Mouse (Mus musculus) midbrain, embryonic 11.5 days (tissue): ENCODE data around the gene Cckar. TPM values are rescaled to one million over a fixed set of nuclear protein-coding genes. Genes with fewer than 3 reads are reported as not detected.

Experiments
- ATAC-seq: fragments of 200-750 bp; cut with Nextera tagmentation; 2 replicates; pipeline ENCODE4 v1.8.0; 2017; ENCODE audit warnings: moderate TSS enrichment, moderate library complexity; ENCODE audit not compliant: low FRiP score
- DNase-seq: peaks from one replicate; pipeline ENCODE4 v3.0.0; 2015; ENCODE audit warnings: low spot score; ENCODE audit errors: missing footprints
- H3K27ac ChIP-seq: fragments of 300-500 bp; sonication (generic); 2 replicates; pipeline ENCODE4 v1.5.1; 2014; ENCODE audit warnings: low read depth, low read length
- H3K27me3 ChIP-seq: fragments of 300-500 bp; sonication (generic); 2 replicates; pipeline ENCODE4 v1.6.1; 2014; ENCODE audit warnings: mild to moderate bottlenecking, low read length, moderate library complexity, mixed read lengths; ENCODE audit not compliant: control insufficient read depth, insufficient read depth
- H3K36me3 ChIP-seq: fragments of 300-500 bp; sonication (generic); 2 replicates; pipeline ENCODE4 v1.6.1; 2014; ENCODE audit warnings: mild to moderate bottlenecking, low read length, moderate library complexity, mixed read lengths; ENCODE audit not compliant: control insufficient read depth, insufficient read depth
- H3K4me1 ChIP-seq: fragments of 300-500 bp; sonication (generic); 2 replicates; pipeline ENCODE4 v1.6.1; 2014; ENCODE audit warnings: low read length; ENCODE audit not compliant: control insufficient read depth, insufficient read depth
- H3K4me2 ChIP-seq: fragments of 300-500 bp; sonication (generic); 2 replicates; pipeline ENCODE4 v1.6.1; 2014; ENCODE audit warnings: mild to moderate bottlenecking, moderate library complexity
- H3K4me3 ChIP-seq: fragments of 300-500 bp; sonication (generic); 2 replicates; pipeline ENCODE4 v1.5.1; 2014; ENCODE audit warnings: low read depth, low read length
- H3K9ac ChIP-seq: fragments of 300-500 bp; sonication (generic); 2 replicates; pipeline ENCODE4 v1.6.1; 2014; ENCODE audit warnings: low read length
- H3K9me3 ChIP-seq: fragments of 300-500 bp; sonication (generic); 2 replicates; pipeline ENCODE4 v1.6.1; 2016; ENCODE audit warnings: low read length; ENCODE audit not compliant: control insufficient read depth
- WGBS: fragments of 180-500 bp; shearing (Covaris S2); extraction: QIAGEN DNeasy Blood & Tissue Kit; methylation state at CpG from one replicate; pipeline ENCODE4 v1.1.7; 2014; 5-methylcytosine and 5-hydroxymethylcytosine counted together
- polyA plus RNA-seq: library from polyadenylated mRNA; unstranded; fragments of >200 nt; fragmentation: Nextera tagmentation; extraction: Ambion mirVana; gene quantifications from 2 replicates; pipeline ENCODE4 v1.2.1, GENCODE M21; 2014

The Cckar gene
- polyA plus RNA-seq, 1 experiment from 2014 or later = 0.64 TPM

GRCm38 (mm10) chr5:53662413-53662812 lies 45.1 kb downstream of the Cckar start:
- Histone ChIP-seq H3K9ac (no peak overlapping the region), H3K27ac (no peak overlapping the region), H3K27me3 (no peaks in the 10 kb centered on the region), H3K4me1 (no peaks in the 10 kb centered on the region), H3K9me3 (no peaks in the 10 kb centered on the region), H3K36me3 (no peaks in the 10 kb centered on the region), H3K4me2 (no peak overlapping the region), H3K4me3 (no peak overlapping the region)
- DNase-seq (no peak), ATAC-seq (no peak)
- WGBS = 74% methylated on average over 1 of the region's 1 CpGs

- 84% methylated on average over 2 of the region's 2 CpGs for WGBS
- DNase-seq (no peak), ATAC-seq (no peak)
- Histone ChIP-seq H3K9ac (no peak overlapping the region), H3K27ac (no peak overlapping the region), H3K4me1 (no peaks in the 10 kb centered on the region), H3K4me3 (no peak overlapping the region), H3K27me3 (no peaks in the 10 kb centered on the region), H3K4me2 (no peak overlapping the region), H3K36me3 (no peaks in the 10 kb centered on the region), H3K9me3 (no peaks in the 10 kb centered on the region)
Observed at GRCm38 (mm10) chr5:53661508-53661907, 46.0 kb downstream of the Cckar start.

- Histone ChIP-seq H3K4me2 (no peak overlapping the region), H3K4me1 (no peaks in the 10 kb centered on the region), H3K9me3 (no peaks in the 10 kb centered on the region), H3K4me3 (no peak overlapping the region), H3K27ac (no peak overlapping the region), H3K36me3 (peaks cover 3% of the 10 kb centered on the region; the same call in 1 of the 2 replicates), H3K9ac (no peak overlapping the region), H3K27me3 (no peaks in the 10 kb centered on the region)
- DNase-seq (no peak), ATAC-seq (peak; percentile 74)
- WGBS = 83% methylated on average over 6 of the region's 6 CpGs
Observed at GRCm38 (mm10) chr5:53657925-53658324, 49.6 kb downstream of the Cckar start.

GRCm38 (mm10) chr5:53656596-53656995 lies 50.9 kb downstream of the Cckar start:
- Histone ChIP-seq H3K27ac (no peak overlapping the region), H3K36me3 (peaks cover 5% of the 10 kb centered on the region), H3K9ac (no peak overlapping the region), H3K9me3 (no peaks in the 10 kb centered on the region), H3K27me3 (no peaks in the 10 kb centered on the region), H3K4me1 (no peaks in the 10 kb centered on the region), H3K4me3 (no peak overlapping the region), H3K4me2 (no peak overlapping the region)
- DNase-seq (no peak), ATAC-seq (no peak)
- WGBS = 60% methylated on average over 1 of the region's 1 CpGs

Other genes with a start within 250 kb of the Cckar start
- gene Rbpj, start 241.6 kb downstream of the Cckar start, polyA plus RNA-seq = 63.0 and 69.1 TPM in 2 replicates
- 64.3 and 68.1 TPM in 2 replicates for gene Tbc1d19, start 101.9 kb upstream of the Cckar start, polyA plus RNA-seq